ENCODE assay signal across 13 mouse cellular contexts in the genomic region with DNA sequence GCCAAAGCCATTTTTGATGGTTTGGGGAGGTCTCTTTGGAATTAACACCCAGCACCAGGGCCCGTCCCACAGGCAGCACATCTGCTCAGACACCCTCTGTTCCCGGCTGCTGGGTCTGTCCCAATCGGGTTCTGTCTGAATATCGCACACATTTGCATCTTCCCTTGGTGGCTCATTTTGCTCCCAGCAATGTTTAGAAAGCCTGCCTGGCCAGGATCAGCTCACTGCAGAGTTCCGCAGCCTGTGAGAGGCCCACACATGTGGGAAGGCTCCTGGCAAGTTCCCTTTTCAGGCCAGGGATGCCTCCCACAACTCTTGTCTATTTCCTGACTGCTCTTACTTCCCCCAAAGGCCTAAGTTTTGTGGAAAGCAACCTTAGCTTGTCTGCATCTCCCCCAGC. TPM values are rescaled to one million over a fixed set of nuclear protein-coding genes. Genes with fewer than 3 reads are reported as not detected.
DNase-seq lines count a peak whose midpoint lies in the region; ATAC-seq and TF ChIP-seq lines count a peak whose summit lies in the region.
"Had no signal": no experiment of that assay in that cellular context is flagged by ENCODE, and none has a peak within 500 bp of the region (broad histone marks: within the 10 kb centered on the region; RNA-seq: fewer than 3 reads in every experiment).

No protein-coding gene starts in this region.

- TF ChIP-seq CTCF in stomach, postnatal 0 days (IDR thresholded peaks at IDR 0.05; ENCODE audit: low read depth) = no peak

- peak; percentile 96 for DNase-seq in heart, adult 11 months
- DNase-seq in heart, postnatal 14 days = no peak
- DNase-seq in right cerebral cortex, adult 18-20 months = peak; percentile 87
- DNase-seq in right cerebral cortex, postnatal 4 days = no peak
- peak; percentile 70 to 80 for DNase-seq in left cerebral cortex, postnatal 36 days (ENCODE audit: low spot score in 2 of 2)
- DNase-seq in stomach, postnatal 0 days (ENCODE audit: low spot score) = no peak
- no peak for DNase-seq in Muller cell, postnatal 12 days (ENCODE audit: inconsistent ontology term)
- DNase-seq in urinary bladder, adult 2 months (ENCODE audit: low spot score) = no peak
- DNase-seq: adrenal gland, postnatal 10 days; cerebellum, adult 9-10 months had no signal

- peak overlapping the region; percentile 56; the same call in 1 of the 2 replicates for H3K27ac ChIP-seq in stomach, postnatal 0 days (replicated peaks)
- H3K27ac ChIP-seq: neural tube, embryonic 12.5 days had no signal

- H3K4me2 ChIP-seq in stomach, postnatal 0 days (replicated peaks; ENCODE audit: low read depth) = no peak overlapping the region
- H3K4me2 ChIP-seq: neural tube, embryonic 12.5 days had no signal

- no peaks in the 10 kb centered on the region for H3K9me3 ChIP-seq in stomach, postnatal 0 days (ENCODE audit: control insufficient read depth, low read length)
- H3K9me3 ChIP-seq: neural tube, embryonic 12.5 days had no signal

- H3K36me3 ChIP-seq in stomach, postnatal 0 days (ENCODE audit: control insufficient read depth, insufficient read depth, low read length) = no peaks in the 10 kb centered on the region
- H3K36me3 ChIP-seq: neural tube, embryonic 12.5 days had no signal

- no peak overlapping the region for H3K4me3 ChIP-seq in stomach, postnatal 0 days (ENCODE audit: low read depth, low read length)
- H3K4me3 ChIP-seq: neural tube, embryonic 12.5 days had no signal

- no peak overlapping the region for H3K9ac ChIP-seq in stomach, postnatal 0 days (ENCODE audit: low read length)
- H3K9ac ChIP-seq: neural tube, embryonic 12.5 days had no signal

- TF ChIP-seq EP300 in stomach, postnatal 0 days (optimal IDR thresholded peaks at IDR 0.05) = no peak

- intact Hi-C loops in heart, postnatal 14 days (cut with DNase I) = no loop called here
- intact Hi-C loops in left cerebral cortex, postnatal 36 days (cut with DNase I) = no loop called here

- WGBS in stomach, postnatal 0 days = 82% methylated on average over 5 of the region's 5 CpGs

- H3K4me1 ChIP-seq in stomach, postnatal 0 days (replicated peaks; ENCODE audit: control insufficient read depth, insufficient read depth) = no peaks in the 10 kb centered on the region
- H3K4me1 ChIP-seq: neural tube, embryonic 12.5 days had no signal

- H3K27me3 ChIP-seq in stomach, postnatal 0 days (ENCODE audit: control insufficient read depth, insufficient read depth, low read length) = no peaks in the 10 kb centered on the region
- H3K27me3 ChIP-seq: neural tube, embryonic 12.5 days had no signal

- no peak for ATAC-seq in stomach, postnatal 0 days (ENCODE audit: low FRiP score, low TSS enrichment)
- ATAC-seq: intestine, embryonic 16.5 days had no signal

RNA-seq across cellular contexts. Expression of a gene that starts 13.4 kb away (rescaled TPM):
- 1 to 10 TPM; 1.5 to 1.8 TPM for total RNA-seq in heart, postnatal 14 days (2021)
- 1 to 10 TPM in 1 of 2 experiments, under 1 TPM in 1; 0.89 to 1.3 TPM for total RNA-seq in left cerebral cortex, postnatal 36 days (2021)
- polyA plus RNA-seq in stomach, postnatal 0 days (2015; fragmentation: Nextera tagmentation; extraction: Ambion mirVana) = 0.72 and 0.79 TPM in 2 replicates
- 5.0 and 7.6 TPM in 2 replicates for polyA plus RNA-seq in urinary bladder, adult 2 months (2012; rRNA removed)

RNA-seq across cellular contexts. Expression of a gene that starts 33.3 kb away (rescaled TPM):
- total RNA-seq in heart, postnatal 14 days (2021) = 10 to 100 TPM; 20.4 to 21.8 TPM
- total RNA-seq in left cerebral cortex, postnatal 36 days (2021) = 10 to 100 TPM; 42.7 to 45.9 TPM
- polyA plus RNA-seq in stomach, postnatal 0 days (2015; fragmentation: Nextera tagmentation; extraction: Ambion mirVana) = 18.7 and 18.9 TPM in 2 replicates
- polyA plus RNA-seq in urinary bladder, adult 2 months (2012; rRNA removed) = 39.4 and 46.7 TPM in 2 replicates

RNA-seq across cellular contexts. Expression of a gene that starts 41.5 kb away (rescaled TPM):
- total RNA-seq in heart, postnatal 14 days (2021) = 10 to 100 TPM; 11.2 to 12.4 TPM
- total RNA-seq in left cerebral cortex, postnatal 36 days (2021) = 10 to 100 TPM; 13.3 to 14.9 TPM
- 29.8 and 32.1 TPM in 2 replicates for polyA plus RNA-seq in stomach, postnatal 0 days (2015; fragmentation: Nextera tagmentation; extraction: Ambion mirVana)
- 13.3 and 16.8 TPM in 2 replicates for polyA plus RNA-seq in urinary bladder, adult 2 months (2012; rRNA removed)

RNA-seq across cellular contexts. Expression of a gene that starts 52.6 kb away (rescaled TPM):
- under 1 TPM; 0.71 to 0.98 TPM for total RNA-seq in heart, postnatal 14 days (2021)
- 1 to 10 TPM; 2.5 to 5.0 TPM for total RNA-seq in left cerebral cortex, postnatal 36 days (2021)
- polyA plus RNA-seq in stomach, postnatal 0 days (2015; fragmentation: Nextera tagmentation; extraction: Ambion mirVana) = 4.6 and 5.2 TPM in 2 replicates
- polyA plus RNA-seq in urinary bladder, adult 2 months (2012; rRNA removed) = 24.0 and 26.4 TPM in 2 replicates
- total RNA-seq: megakaryocyte-erythroid progenitor cell, adult 5-6 weeks had no signal

Comparison
In these comparisons a context has a peak if more than half of its experiments do, and no peak if none do; other contexts are left out.
1. DNase-seq: peak in heart, adult 11 months (single experiment), right cerebral cortex, adult 18-20 months (single experiment) and left cerebral cortex, postnatal 36 days (2 of 2); none in heart, postnatal 14 days (0 of 2), right cerebral cortex, postnatal 4 days (single experiment), stomach, postnatal 0 days (single experiment), Muller cell, postnatal 12 days (single experiment) and urinary bladder, adult 2 months (single experiment).